Mouse (Mus musculus) heart, adult 11 months (tissue): Measurements from ENCODE around the gene Kat6b.

ENCODE experiments used
- DNase-seq: peaks from one replicate; pipeline ENCODE4 v3.0.0; 2022

The Kat6b gene

DNA sequence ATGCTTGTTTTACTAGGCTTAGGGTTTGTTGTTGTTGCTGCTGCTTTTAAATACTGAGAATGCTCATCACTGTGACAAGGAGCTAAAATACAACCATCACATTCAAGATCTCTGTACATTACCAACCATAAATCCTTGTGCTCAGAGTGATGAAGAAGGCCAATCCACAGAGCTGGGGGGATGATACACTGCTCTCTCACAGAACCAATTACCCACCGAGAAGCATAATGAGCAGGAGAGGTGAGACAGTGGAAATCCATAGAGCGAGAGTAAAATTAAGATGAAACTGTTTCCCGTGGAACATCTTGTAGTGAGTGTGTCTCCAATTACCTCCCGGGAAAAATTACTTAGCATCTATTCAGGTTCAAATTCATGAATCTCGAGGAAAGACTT, 118.9 kb downstream of the Kat6b start:
- DNase-seq, result peak; percentile 30

GRCm38 (mm10) chr14:21600628-21601027, 119.4 kb downstream of the Kat6b start:
- DNase-seq, result peak; percentile 75

DNA sequence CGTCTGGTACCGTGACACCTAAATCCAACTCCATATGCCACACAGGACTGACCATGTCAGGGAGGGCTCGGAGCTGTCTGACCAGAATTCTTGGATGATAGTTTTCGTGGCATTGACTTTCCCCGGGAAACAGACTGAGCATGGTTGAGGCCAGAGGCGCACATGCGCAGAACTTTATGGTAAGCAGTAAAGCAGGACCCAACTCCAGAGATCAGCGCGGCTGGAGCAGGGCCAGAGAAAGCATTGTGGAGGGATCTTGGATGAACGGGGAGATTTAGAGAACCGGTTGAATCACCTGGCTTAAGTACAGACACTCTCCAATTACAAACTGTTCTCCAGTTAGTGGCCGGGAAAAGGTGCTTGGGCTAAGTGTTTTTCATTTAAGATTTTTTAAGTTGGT, 120.9 kb downstream of the Kat6b start:
- peak; percentile 80 for DNase-seq

- no peak for DNase-seq
These were observed 121.7 kb downstream of the Kat6b start for GRCm38 (mm10) chr14:21602937-21603336.

DNA sequence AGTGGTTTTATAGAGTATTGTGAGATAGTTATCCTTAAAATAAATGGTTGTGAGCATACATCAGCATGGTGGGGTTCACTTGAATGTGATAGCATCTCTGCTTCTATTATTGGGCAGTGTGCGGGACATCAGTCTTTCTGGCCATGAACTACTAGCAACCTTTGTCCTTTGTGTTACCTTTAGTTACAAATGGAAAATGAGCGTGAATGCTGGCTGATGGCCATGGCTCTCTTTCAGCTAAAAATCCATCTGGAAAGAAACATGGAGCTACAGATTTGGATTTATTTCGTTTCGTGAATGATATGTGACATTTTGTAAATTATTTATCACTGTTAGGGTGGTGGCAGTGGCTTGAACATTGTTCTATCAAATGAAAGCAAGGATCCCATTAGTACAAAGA, 126.5 kb downstream of the Kat6b start:
- peak; percentile 76 for DNase-seq

DNA sequence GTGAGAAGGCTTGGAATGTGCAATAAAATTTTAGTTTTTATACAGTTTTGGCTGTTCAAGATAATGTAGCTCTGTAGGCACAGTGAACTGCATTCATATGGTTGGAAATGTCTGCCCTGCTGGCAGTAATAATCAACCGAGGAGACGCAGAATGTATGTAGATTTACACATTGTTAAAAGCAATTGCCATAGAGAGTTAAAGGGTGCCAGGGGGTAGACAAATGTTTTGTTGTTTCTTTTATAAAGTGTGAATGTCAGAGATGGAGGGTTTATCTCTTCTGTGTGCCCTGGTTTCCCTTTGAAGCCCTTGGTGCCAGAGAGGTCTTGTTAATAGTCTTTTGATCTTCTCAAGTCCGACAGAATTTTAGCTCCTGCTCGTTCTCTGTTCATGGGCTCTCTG, 127.7 kb downstream of the Kat6b start:
- DNase-seq, result peak; percentile 70

DNA sequence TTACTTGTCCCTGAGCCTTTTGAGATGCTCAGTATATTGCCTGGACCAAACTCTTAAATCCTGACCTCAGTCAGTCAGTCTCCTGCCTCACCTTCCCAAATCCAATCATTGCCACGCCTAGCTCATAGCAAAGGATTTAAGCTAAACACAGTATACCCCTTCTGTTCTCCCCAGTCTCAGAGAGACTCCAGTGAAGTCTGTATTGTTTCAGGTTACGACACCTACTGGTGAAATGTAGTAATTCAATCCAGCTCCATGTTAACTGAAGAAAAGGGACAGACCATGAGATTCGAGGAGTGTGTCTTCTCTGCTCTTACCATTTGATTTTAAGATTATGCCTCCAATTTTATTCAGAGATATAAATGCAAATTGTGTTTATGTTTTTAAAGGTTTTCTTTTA, 129.0 kb downstream of the Kat6b start:
- DNase-seq, result peak; percentile 66

GRCm38 (mm10) chr14:21613031-21613430, 131.8 kb downstream of the Kat6b start:
- peak; percentile 44 for DNase-seq

GRCm38 (mm10) chr14:21614103-21614502, 132.9 kb downstream of the Kat6b start:
- no peak for DNase-seq

DNA sequence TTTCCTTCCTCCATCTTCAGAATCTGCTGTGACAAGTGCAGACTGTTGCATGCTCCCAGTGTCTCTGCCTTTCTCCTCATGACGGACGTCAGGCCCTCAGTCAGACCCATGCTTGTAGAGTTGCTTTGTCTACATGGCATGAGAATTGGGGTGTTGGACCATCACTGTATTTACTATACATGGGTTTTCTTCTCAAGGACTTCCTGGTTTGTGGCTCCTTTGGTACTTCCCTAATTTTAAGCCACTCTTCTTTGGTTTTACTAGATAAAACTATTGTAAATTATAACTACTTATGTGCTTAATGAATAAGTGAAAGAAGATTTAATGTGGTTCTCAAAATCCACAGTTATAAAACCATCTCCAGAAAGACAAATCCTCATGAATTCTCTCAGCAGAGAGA, 134.6 kb downstream of the Kat6b start:
- no peak for DNase-seq

DNA sequence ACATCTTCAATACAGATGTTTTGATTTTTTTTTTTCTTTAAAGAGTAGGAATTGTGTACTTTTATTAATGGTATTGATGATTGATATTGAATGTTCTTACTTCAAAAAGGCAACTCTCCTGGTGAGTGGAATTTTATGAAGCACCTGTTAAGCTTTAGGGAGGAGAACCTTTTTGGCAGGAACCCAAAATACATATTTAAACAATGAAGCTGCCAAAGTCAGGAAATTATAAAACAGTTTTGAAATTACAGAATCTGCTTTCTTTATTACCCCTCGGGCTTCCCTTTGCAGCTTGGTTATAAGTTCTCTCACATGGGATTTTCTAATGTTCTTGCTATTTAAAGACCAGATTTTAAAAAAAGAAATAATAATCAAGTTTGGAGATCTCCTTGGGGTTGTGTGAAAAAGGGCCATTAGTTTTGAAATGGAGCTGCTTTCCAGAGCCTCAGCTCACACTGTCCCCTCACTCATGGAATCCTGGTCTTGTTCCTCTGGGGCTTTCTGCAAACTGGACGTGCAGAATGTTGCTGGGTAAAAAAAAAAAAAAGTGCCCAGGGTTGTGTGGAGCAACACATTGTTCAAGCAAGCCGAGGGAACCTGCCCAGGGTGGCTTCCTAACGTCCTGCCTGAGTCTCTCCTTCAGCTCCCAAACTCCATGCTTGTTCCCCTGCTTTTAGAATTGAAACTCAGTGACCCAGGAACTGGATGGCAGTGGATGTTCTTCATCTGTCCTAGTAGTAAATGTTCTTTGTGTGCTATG, 136.2 kb downstream of the Kat6b start:
- DNase-seq, result peak; percentile 61

- DNase-seq, result peak; percentile 28
These were observed 138.7 kb downstream of the Kat6b start for GRCm38 (mm10) chr14:21619951-21620350.

- DNase-seq, result no peak
These were observed 144.7 kb downstream of the Kat6b start for GRCm38 (mm10) chr14:21625946-21626345.

GRCm38 (mm10) chr14:21631665-21632200, 150.5 kb downstream of the Kat6b start:
- peak; percentile 78 for DNase-seq

GRCm38 (mm10) chr14:21636548-21636947, 155.3 kb downstream of the Kat6b start:
- DNase-seq, result peak; percentile 81

DNA sequence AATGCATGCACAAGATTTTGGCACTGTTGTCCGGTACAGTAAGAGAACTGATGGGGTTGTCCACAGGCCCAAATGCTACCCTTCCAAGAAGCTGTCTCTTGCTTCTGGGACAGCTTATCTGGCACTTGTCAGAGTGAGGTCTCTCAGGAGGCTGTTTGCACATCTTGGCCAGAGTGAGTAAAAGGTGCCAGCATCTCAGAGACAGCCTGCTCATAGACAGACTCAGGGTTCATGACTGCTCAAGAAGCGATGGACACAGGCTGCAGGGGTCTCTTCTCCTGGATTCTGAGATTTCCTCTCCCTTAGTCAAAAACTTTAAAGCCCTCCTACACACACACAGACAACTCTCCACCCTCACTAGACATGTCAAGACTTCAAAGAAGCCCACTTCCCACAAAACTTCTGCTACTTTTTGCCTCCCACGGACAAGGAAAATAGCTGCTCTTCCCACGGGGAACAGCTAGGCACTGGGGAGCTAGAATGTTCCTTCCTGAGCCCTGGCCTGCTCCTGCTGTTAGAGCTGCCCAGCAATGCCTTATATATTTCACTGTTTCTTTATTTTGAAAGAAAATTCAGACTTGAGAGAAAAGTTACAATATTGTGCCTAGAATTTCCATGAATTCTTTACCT, 159.7 kb downstream of the Kat6b start:
- peak; percentile 74 for DNase-seq

DNA sequence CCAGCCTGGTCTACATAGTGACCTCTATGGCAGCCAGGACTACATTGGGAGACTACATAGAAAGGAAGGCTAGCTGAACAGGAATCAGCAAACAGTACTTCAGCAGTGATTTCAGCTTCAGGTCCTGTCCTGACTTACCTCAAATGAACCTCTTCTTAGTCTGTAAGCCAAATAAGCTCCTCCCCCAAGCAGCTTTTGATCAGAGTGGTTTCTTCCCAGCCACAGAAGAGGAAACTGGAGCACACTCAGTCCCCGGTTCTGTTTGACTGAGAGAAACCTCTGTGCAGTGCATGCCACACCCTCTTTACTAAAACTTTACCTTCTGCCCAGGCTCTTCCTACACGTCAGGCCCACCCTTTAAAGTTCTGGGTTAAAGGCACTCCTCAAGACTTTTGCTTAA, 172.6 kb downstream of the Kat6b start:
- peak; percentile 83 for DNase-seq

- peak; percentile 93 for DNase-seq
These were observed 177.9 kb downstream of the Kat6b start for GRCm38 (mm10) chr14:21659155-21659554.

DNA sequence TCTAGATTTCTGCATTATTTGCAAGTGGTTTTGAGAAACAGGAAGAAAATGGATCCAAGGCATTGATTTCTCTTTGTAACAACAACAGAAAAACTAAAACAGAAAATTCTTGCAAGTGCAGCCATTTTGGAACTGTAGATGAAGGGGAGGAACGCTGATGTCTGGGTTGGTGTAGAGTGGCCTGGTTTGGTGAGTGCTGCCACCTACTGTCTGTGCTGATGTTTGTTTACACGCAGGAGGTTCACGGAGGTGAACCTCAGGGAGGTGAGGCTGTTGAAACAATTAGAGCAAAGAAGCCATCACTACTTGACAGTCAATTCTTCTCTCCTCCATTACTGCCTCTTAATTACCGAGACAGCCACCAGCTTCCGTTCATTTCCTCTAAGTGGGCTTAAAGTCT, 178.4 kb downstream of the Kat6b start:
- DNase-seq, result peak; percentile 90

GRCm38 (mm10) chr14:21662465-21663142, 181.4 kb downstream of the Kat6b start:
- no peak for DNase-seq

DNA sequence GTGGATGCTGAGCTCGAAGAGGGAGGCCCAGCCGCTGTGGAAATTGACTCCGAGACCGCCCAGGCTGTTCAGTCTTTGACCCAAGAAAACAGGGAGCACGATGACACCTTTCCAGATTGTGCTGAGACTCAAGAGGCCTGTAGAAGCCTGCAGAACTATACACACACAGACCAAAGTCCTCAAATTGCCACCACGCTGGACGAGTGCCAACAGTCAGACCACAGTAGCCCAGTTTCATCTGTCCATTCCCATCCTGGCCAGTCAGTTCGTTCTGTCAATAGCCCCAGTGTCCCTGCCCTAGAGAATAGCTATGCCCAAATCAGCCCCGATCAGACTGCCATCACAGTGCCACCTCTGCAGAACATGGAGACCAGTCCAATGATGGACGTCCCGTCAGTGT, 188.0 kb downstream of the Kat6b start:
- DNase-seq, result no peak

- peak; percentile 96 for DNase-seq
These were observed 188.6 kb downstream of the Kat6b start for GRCm38 (mm10) chr14:21669633-21670421.
